Mouse (Mus musculus): Measurements from ENCODE around the gene Igfbp7. TPM values are rescaled to one million over a fixed set of nuclear protein-coding genes. Genes with fewer than 3 reads are reported as not detected.

Igfbp7 gene
- polyA plus RNA-seq, 1 experiment: 406 TPM

DNA sequence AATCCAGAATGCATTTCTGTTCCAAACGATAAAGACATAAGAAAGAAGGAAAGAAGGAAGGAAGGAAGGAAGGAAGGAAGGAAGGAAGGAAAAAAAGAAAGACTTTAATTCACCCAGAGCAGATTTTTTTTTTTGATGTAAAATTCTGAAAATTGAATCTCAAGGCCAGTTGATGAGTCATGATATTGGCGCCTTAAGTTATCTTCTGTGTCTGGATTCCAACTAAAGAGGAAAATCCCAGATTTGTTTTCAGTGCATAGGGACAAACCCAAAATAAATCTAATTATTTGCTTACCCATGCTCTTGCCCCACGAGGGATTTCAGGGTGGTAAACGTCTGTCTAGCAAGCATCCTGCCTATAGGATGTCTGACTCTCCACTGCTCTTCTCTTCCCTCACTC is 46.8 kb downstream of the Igfbp7 start:
- H3K4me3 ChIP-seq (ENCODE audit: insufficient read depth, low read length): no peak overlapping the region
- peak overlapping the region; percentile 76 for H3K27ac ChIP-seq (ENCODE audit: insufficient read depth, low read length)
- peaks cover 29% of the 10 kb centered on the region for H3K4me1 ChIP-seq (ENCODE audit: control insufficient read depth, insufficient read depth, low read length)
- TF ChIP-seq CTCF (IDR thresholded peaks at IDR 0.05; ENCODE audit: borderline replicate concordance, insufficient read depth, low read length): no peak
- TF ChIP-seq POLR2A (IDR thresholded peaks at IDR 0.05; ENCODE audit: low read depth, low read length): no peak

DNA sequence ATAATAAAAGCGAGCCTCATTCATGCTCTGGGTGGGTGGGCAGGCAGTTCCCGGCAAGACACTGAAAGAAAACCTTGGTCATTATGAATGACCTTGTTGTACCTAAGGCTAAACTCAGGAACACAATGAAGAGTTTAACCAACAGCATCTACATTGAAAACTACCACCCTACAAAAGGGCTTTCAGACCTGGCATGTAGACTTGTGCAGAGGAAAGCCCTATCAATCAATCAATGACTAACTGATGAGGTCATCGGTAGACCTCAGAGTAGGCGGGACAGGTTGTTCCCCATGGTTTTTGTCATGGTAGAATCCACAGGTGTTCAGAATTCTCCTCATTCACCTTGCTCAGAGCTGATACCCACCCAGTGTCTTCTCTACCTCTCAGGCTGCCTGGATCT is 47.9 kb downstream of the Igfbp7 start:
- Histone ChIP-seq H3K27ac (ENCODE audit: insufficient read depth, low read length) (peak overlapping the region; percentile 21; the same call in 1 of the 2 replicates), H3K4me3 (ENCODE audit: insufficient read depth, low read length) (no peak overlapping the region), H3K4me1 (ENCODE audit: control insufficient read depth, insufficient read depth, low read length) (peaks cover 29% of the 10 kb centered on the region)
- TF ChIP-seq POLR2A (IDR thresholded peaks at IDR 0.05; ENCODE audit: low read depth, low read length) (no peak), CTCF (IDR thresholded peaks at IDR 0.05; ENCODE audit: borderline replicate concordance, insufficient read depth, low read length) (no peak)

DNA sequence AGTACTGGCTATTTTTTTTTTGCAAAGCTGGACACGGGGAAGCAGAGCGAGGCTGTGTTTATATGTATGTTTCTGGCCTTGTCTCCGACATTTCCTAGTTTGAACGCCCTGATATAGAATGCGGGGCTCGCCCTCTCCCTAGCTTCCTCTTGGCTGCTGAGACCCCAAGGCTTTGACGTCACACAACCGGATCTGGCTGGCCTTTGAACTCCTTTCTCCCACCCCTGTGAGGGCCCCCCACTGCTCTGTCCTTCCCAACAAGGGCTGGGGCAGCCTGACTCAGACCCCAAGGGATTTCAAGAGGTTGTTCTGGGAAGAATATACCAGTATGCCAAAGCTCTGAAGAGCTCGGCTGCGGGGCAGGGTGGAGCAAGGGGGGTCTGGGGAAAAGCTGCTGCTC is 49.5 kb downstream of the Igfbp7 start:
- H3K27ac ChIP-seq (ENCODE audit: insufficient read depth, low read length): peak overlapping the region; percentile 91
- peaks cover 22% of the 10 kb centered on the region for H3K4me1 ChIP-seq (ENCODE audit: control insufficient read depth, insufficient read depth, low read length)
- TF ChIP-seq POLR2A (IDR thresholded peaks at IDR 0.05; ENCODE audit: low read depth, low read length) (no peak), CTCF (IDR thresholded peaks at IDR 0.05; ENCODE audit: borderline replicate concordance, insufficient read depth, low read length) (no peak)
- no peak overlapping the region for H3K4me3 ChIP-seq (ENCODE audit: insufficient read depth, low read length)

DNA sequence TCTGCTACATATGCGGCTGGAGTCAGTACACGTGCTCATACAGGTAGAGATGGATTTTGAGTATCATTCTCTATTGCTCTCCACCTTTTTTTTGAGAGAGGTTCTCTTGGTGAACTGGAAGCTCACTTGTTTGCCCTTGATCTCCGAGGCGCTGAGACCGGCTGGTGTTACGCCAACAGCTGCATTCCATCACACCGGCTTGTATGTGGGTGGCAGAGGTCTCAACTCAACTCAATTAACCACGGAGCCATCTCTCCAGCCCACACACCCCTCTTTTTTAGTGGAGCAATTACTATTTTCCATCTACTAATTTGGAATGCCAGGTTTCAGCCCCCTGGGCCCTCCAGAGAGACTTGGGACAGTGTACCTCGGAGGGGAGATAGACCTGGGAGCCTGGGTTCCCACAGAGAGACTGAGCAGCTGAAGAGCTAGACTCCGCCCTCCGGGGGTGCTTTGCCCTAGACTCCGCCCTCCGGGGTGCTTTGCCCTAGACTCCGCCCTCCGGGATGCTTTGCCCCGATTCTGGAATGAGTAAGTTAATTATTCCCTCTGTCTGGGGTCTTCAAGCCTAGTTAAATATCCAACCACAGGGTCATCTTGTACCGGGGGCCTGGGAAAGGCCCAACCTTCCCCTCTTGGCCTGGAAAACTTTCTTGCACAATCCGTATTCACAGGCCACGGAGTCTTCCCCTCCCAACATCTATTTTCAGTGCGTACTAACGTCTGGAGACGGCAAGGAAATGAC is 50.3 kb downstream of the Igfbp7 start:
- TF ChIP-seq CTCF (IDR thresholded peaks at IDR 0.05; ENCODE audit: borderline replicate concordance, insufficient read depth, low read length): no peak
- no peak for TF ChIP-seq POLR2A (IDR thresholded peaks at IDR 0.05; ENCODE audit: low read depth, low read length)
- Histone ChIP-seq H3K4me3 (ENCODE audit: insufficient read depth, low read length) (0 out of 2 replicates have a peak overlapping the region, but pooled peaks have one; percentile 3), H3K4me1 (ENCODE audit: control insufficient read depth, insufficient read depth, low read length) (peaks cover 16% of the 10 kb centered on the region), H3K27ac (ENCODE audit: insufficient read depth, low read length) (peak overlapping the region; percentile 91)

DNA sequence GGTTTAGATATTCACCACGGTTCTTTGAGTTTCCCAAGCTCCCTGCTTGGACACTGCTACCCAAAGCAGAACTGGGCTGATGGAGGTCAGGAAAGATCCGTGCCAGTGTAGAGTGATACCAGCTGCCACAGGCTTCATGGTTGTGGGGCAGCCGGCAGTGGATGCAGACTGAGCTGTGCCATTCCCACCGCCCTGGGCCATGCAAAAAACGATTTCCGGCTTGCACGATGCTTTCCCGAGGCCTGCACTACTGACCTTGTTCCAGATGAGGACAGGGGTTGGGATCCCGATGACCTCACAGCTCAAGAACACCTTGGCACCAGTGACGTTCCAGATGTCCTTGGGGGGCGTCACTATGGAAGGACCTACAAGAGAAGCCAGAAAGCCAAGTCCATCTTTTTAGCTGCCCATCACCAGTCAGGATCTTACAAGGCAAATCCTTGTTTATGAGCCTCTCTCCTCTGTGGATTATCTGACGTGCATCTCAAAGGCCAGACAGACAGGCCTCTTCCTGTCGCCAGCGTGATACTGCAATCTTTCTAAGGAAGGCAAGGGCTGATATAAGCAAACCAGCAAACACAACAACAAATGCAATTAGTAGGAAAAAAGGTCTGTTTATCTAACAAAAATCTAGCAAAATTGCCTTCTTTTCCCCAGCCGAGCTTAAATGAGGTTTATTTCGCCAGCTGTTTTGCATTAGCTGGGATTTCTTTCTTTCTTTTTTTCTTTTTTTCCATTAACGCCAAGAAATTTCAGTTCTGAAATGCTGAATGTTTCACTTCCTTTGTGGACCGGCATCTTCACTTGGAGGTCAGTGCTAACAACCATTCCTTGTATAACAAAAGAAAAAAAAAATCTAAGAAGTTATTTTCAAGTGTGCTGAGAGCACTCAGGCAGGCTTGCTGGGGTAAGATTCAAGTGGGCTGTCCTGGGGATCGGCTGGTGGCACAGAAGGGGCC is 52.3 kb downstream of the Igfbp7 start:
- peaks cover 12% of the 10 kb centered on the region for H3K4me1 ChIP-seq (ENCODE audit: control insufficient read depth, insufficient read depth, low read length)
- no peak overlapping the region for H3K4me3 ChIP-seq (ENCODE audit: insufficient read depth, low read length)
- no peak for TF ChIP-seq POLR2A (IDR thresholded peaks at IDR 0.05; ENCODE audit: low read depth, low read length)
- no peak for TF ChIP-seq CTCF (IDR thresholded peaks at IDR 0.05; ENCODE audit: borderline replicate concordance, insufficient read depth, low read length)
- peak overlapping the region; percentile 72 for H3K27ac ChIP-seq (ENCODE audit: insufficient read depth, low read length)

DNA sequence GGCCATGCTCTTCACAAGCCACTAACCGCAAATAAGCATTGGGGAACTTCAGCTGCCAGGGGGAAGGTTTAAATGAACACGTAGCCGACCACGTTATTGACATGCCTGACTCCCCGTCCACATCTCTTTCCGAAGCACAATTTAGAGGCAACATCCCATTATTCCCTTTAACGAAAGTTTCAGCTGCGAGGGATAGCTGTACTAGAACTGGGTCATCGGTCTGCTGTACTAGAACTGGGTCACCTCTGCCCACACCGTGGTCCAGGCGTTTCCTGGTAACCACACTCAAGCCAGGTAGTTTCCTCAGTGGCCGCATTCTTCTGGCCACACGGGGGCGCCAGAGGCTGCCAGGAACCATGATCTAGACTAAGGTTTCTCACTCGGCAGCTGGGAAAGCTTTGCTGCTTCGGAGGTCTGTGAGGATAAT is 53.5 kb downstream of the Igfbp7 start:
- no peak overlapping the region for H3K4me3 ChIP-seq (ENCODE audit: insufficient read depth, low read length)
- TF ChIP-seq CTCF (IDR thresholded peaks at IDR 0.05; ENCODE audit: borderline replicate concordance, insufficient read depth, low read length): peak; percentile 76
- TF ChIP-seq POLR2A (IDR thresholded peaks at IDR 0.05; ENCODE audit: low read depth, low read length): no peak
- H3K27ac ChIP-seq (ENCODE audit: insufficient read depth, low read length): no peak overlapping the region
- H3K4me1 ChIP-seq (ENCODE audit: control insufficient read depth, insufficient read depth, low read length): peaks cover 10% of the 10 kb centered on the region

DNA sequence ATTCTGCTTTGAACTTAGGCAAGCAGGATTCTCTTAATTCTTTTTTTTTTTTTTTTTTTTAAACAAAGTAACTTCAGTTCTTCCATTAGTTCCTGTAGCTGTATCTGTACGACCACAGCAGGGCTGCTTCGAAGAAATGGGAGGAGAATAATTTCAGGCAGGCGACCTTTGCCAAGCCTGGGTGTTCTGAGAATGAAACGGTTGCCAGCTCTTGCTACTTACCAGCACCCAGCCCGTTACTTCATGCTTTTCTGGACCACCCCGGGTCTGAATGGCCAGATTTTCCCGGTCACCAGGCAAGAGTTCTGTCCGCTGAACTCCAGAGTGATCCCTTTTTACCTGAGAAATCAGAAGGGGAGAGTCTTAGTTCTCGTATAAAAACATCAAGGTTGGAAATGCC is 56.1 kb downstream of the Igfbp7 start:
- H3K4me3 ChIP-seq (ENCODE audit: insufficient read depth, low read length): no peak overlapping the region
- H3K4me1 ChIP-seq (ENCODE audit: control insufficient read depth, insufficient read depth, low read length): peaks cover 4% of the 10 kb centered on the region; the same call in 1 of the 2 replicates
- H3K27ac ChIP-seq (ENCODE audit: insufficient read depth, low read length): no peak overlapping the region
- TF ChIP-seq POLR2A (IDR thresholded peaks at IDR 0.05; ENCODE audit: low read depth, low read length): no peak
- TF ChIP-seq CTCF (IDR thresholded peaks at IDR 0.05; ENCODE audit: borderline replicate concordance, insufficient read depth, low read length): no peak

DNA sequence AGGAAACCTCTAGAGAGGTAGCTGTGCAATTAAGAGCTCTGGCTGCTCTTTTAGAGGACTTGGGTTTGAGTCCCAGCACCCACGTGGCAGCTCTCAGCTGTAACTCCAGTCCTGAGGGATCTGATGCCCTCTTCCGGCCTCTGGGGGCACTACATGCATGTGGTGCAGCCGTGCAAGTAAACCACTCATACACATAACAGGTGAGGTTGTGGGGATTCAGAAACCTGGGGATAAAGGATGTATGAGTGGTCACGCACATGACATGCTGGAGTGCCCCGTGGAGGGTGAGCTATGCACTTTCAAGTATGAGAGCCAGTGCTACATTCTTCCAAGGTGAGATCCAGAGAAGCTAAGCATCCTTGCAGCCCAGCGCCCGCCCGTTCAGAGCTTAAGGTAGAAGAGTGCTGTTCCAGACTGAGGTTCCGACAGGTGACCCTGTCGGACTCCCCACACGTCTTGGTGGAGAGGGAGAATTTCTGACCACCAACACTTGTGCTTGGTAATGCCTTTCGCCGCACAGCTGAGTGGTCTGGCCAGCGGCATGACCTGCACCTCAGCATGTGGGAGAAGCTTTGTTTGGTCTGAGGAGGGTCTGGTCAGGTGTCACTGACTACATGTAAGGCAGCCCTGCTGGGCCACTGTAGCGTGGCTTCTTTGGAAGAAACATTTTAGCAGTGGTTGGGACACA is 57.7 kb downstream of the Igfbp7 start:
- TF ChIP-seq POLR2A (IDR thresholded peaks at IDR 0.05; ENCODE audit: low read depth, low read length): no peak
- TF ChIP-seq CTCF (IDR thresholded peaks at IDR 0.05; ENCODE audit: borderline replicate concordance, insufficient read depth, low read length): no peak
- no peak overlapping the region for H3K4me3 ChIP-seq (ENCODE audit: insufficient read depth, low read length)
- H3K27ac ChIP-seq (ENCODE audit: insufficient read depth, low read length): no peak overlapping the region
- H3K4me1 ChIP-seq (ENCODE audit: control insufficient read depth, insufficient read depth, low read length): no peaks in the 10 kb centered on the region

DNA sequence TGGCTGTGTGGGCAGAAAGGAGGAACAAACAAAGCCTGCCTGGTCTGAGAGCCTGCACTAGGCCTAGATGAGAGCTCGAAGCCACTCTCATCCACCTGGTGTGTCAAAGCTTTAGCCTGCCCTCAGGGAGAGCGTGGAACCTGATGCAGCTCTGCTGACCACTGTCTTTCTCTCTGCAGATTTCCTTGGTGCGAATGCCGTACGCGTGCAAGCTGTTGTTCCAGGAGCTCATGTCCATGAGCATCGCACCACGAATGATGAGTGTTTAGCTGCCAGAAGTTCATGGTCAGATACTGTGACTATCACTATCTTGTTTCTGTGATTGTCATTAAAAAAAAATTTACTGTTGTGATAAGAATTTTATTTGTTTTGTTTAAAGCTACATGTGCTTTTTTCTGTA is 58.9 kb downstream of the Igfbp7 start:
- no peak overlapping the region for H3K27ac ChIP-seq (ENCODE audit: insufficient read depth, low read length)
- no peaks in the 10 kb centered on the region for H3K4me1 ChIP-seq (ENCODE audit: control insufficient read depth, insufficient read depth, low read length)
- H3K4me3 ChIP-seq (ENCODE audit: insufficient read depth, low read length): no peak overlapping the region
- TF ChIP-seq CTCF (IDR thresholded peaks at IDR 0.05; ENCODE audit: borderline replicate concordance, insufficient read depth, low read length): no peak
- no peak for TF ChIP-seq POLR2A (IDR thresholded peaks at IDR 0.05; ENCODE audit: low read depth, low read length)
